Mouse (Mus musculus): ENCODE data around the gene Klk11. TPM values are rescaled to one million over a fixed set of nuclear protein-coding genes. Genes with fewer than 3 reads are reported as not detected.

Klk11 gene
- polyA plus RNA-seq, 1 experiment from 2014 or later = 0.96 TPM

DNA sequence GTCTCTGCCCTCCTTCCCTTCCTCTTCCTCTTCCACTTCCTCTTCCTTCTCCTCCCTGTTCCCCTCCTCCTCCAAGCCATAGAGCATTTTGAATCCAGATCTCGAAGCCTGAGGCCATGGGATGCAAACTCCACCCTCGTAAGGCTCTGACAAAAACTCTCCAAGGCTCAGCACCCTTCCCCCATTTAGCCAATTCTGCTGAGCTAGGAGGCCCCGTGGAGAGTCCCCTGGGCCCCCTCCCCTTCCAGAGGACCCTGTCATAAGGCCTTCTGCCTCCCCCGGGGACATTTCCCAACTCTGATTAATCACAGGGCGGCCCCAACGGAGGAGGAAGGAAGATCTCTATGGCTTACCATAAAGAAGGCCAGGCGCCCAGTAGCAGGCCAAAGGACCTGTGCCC lies 17.2 kb downstream of the Klk11 start, which contains the start of gene Klk9:
Klk9 (plus strand) TSS at position 301 of the 400 bp plus-strand sequence.
- DNase-seq (ENCODE audit: low spot score) = no peak

DNA sequence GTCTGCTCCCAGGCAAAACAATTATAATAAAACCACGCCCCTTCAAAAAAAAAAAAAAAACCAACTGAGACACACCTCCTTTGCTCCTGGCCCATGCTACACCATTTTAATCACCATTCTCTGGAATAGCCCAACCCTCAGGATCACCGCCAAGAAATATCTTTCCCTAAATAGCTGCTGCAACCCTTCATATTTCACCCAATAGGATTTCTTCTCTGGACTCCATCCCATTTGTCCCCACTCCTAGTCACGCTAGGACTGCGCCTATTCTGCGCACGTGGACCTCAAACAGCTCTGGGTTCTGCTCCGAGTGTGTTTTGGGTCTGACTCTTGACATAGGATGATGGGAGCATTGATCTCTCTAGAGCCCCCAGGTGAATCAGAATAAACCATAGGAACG lies 22.0 kb downstream of the Klk11 start:
- no peak for DNase-seq (ENCODE audit: low spot score)

GRCm38 (mm10) chr7:43797333-43797769 lies 22.9 kb downstream of the Klk11 start, which contains the start of gene Klk8:
Gene Klk8 (plus strand): TSS chr7:43797577.
- DNase-seq (ENCODE audit: low spot score) = peak; percentile 29

- peak; percentile 54 for DNase-seq (ENCODE audit: low spot score)
Measured at GRCm38 (mm10) chr7:43797844-43798462, 23.5 kb downstream of the Klk11 start.

- DNase-seq (ENCODE audit: low spot score) = no peak
Measured at GRCm38 (mm10) chr7:43799876-43800275, 25.5 kb downstream of the Klk11 start.

DNA sequence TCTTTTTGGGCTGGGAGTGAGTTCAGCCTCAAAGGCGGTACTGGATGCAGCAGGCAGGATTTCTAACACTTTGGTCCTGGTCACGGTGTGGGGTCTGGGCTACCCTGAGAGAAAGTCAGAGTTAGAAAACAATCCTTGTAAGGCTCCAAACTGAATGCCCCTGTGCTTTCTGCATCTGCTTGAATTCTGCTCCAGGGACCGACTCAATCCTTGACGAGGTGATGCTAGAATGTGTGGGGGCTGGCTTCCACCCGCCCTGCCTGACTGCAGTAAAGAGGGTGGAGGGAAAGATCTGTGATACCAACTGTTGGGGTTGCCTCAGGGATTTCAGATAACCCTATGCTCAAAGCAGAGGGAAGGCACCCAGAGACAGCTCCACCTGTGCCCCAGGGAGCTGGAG lies 36.6 kb downstream of the Klk11 start, which contains the start of gene Klk7:
Klk7 (plus strand) TSS at position 301 of the 400 bp plus-strand sequence.
- DNase-seq (ENCODE audit: low spot score) = no peak

GRCm38 (mm10) chr7:43815211-43815610 lies 40.8 kb downstream of the Klk11 start:
- DNase-seq (ENCODE audit: low spot score) = no peak

- DNase-seq (ENCODE audit: low spot score) = no peak
Measured at GRCm38 (mm10) chr7:43816746-43817145, 42.3 kb downstream of the Klk11 start.

GRCm38 (mm10) chr7:43821581-43821980 lies 47.2 kb downstream of the Klk11 start:
- no peak for DNase-seq (ENCODE audit: low spot score)

DNA sequence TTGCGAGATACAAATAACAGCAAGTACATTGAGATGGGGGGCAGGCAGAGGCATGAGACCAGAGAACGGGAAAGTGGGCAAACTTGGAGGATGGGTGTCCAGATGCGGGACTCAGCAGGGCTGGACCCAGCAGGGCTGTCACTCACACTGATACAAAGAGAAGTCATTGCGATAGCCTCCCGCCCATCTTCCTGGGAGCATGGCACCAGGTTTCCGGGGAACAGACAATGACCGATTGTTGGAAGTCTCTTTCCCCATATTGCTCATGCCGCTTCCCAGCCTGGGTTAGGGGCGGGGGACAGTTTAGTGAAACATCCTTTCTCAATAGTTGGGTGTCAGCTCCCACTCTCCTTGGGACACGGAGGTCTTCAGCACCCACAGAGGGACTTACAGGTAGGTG lies 49.8 kb downstream of the Klk11 start, which contains the start of gene Klk6:
Klk6 (plus strand) TSS at position 301 of the 400 bp plus-strand sequence.
- DNase-seq (ENCODE audit: low spot score) = no peak

- no peak for DNase-seq (ENCODE audit: low spot score)
Measured at GRCm38 (mm10) chr7:43826056-43826455, 51.7 kb downstream of the Klk11 start.

DNA sequence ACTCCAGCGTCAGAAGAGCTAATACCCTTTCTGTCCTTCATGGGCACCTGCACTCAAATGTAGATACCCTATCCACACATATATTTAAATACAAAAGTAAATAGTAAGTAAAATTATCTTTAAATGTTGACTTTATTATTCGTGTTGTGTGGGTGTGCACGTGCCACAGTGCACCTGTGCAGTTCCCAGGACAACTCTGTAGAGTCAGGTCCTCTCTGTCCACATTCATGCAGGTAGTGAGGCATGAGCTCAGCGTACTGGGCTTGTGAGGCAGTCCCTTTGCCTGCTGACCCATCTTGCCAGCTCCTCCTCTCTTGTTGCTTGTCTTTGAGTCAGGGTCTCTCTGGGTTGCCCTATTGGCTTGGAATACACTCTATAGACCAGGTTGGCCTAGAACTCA lies 53.3 kb downstream of the Klk11 start:
- no peak for DNase-seq (ENCODE audit: low spot score)

Other genes starting within 250 kb of the Klk11 start
- gene Cd33, start 230.2 kb upstream of the Klk11 start, polyA plus RNA-seq (2015; fragmentation: Nextera tagmentation; extraction: Ambion mirVana) = 1.4 TPM in 2 replicates
- 1.3 and 1.4 TPM in 2 replicates for gene Zfp658, start 212.3 kb upstream of the Klk11 start, polyA plus RNA-seq (2015; fragmentation: Nextera tagmentation; extraction: Ambion mirVana)
- 6.4 and 6.5 TPM in 2 replicates for gene Zfp719, start 195.0 kb upstream of the Klk11 start, polyA plus RNA-seq (2015; fragmentation: Nextera tagmentation; extraction: Ambion mirVana)
- 0.12 TPM in 1 of 2 replicates, not detected in the other for gene Zfp819, start 167.4 kb upstream of the Klk11 start, polyA plus RNA-seq (2015; fragmentation: Nextera tagmentation; extraction: Ambion mirVana)
- gene Ceacam18, start 139.9 kb upstream of the Klk11 start, polyA plus RNA-seq (2015; fragmentation: Nextera tagmentation; extraction: Ambion mirVana) = 0.29 and 0.71 TPM in 2 replicates
- gene Siglece, start 114.4 kb upstream of the Klk11 start, polyA plus RNA-seq (2015; fragmentation: Nextera tagmentation; extraction: Ambion mirVana) = 0.43 and 0.73 TPM in 2 replicates
- gene Ctu1, start 102.6 kb upstream of the Klk11 start, polyA plus RNA-seq (2015; fragmentation: Nextera tagmentation; extraction: Ambion mirVana) = 11.7 and 12.9 TPM in 2 replicates
- 0.17 and 0.18 TPM in 2 replicates for gene Klk14, start 84.2 kb upstream of the Klk11 start, polyA plus RNA-seq (2015; fragmentation: Nextera tagmentation; extraction: Ambion mirVana)
- gene Klk13, start 62.0 kb upstream of the Klk11 start, polyA plus RNA-seq (2015; fragmentation: Nextera tagmentation; extraction: Ambion mirVana) = 0.36 and 0.49 TPM in 2 replicates
- not detected in 2 replicates for gene Klk12, start 5.7 kb upstream of the Klk11 start, polyA plus RNA-seq (2015; fragmentation: Nextera tagmentation; extraction: Ambion mirVana)
- 0.55 and 0.63 TPM in 2 replicates for gene Klk10, start 6.4 kb downstream of the Klk11 start, polyA plus RNA-seq (2015; fragmentation: Nextera tagmentation; extraction: Ambion mirVana)
- gene Klk9, start 17.3 kb downstream of the Klk11 start, polyA plus RNA-seq (2015; fragmentation: Nextera tagmentation; extraction: Ambion mirVana) = 0.19 and 0.30 TPM in 2 replicates
- gene Klk8, start 23.0 kb downstream of the Klk11 start, polyA plus RNA-seq (2015; fragmentation: Nextera tagmentation; extraction: Ambion mirVana) = 37.9 and 44.9 TPM in 2 replicates
- 1.1 and 1.4 TPM in 2 replicates for gene Klk7, start 36.7 kb downstream of the Klk11 start, polyA plus RNA-seq (2015; fragmentation: Nextera tagmentation; extraction: Ambion mirVana)
- 0.92 and 1.7 TPM in 2 replicates for gene Klk6, start 49.9 kb downstream of the Klk11 start, polyA plus RNA-seq (2015; fragmentation: Nextera tagmentation; extraction: Ambion mirVana)
- 0.84 and 0.91 TPM in 2 replicates for gene Klk5, start 67.4 kb downstream of the Klk11 start, polyA plus RNA-seq (2015; fragmentation: Nextera tagmentation; extraction: Ambion mirVana)
- 0.65 and 1.4 TPM in 2 replicates for gene Klk4, start 106.6 kb downstream of the Klk11 start, polyA plus RNA-seq (2015; fragmentation: Nextera tagmentation; extraction: Ambion mirVana)
- not detected in 2 replicates for gene Klk15, start 159.1 kb downstream of the Klk11 start, polyA plus RNA-seq (2015; fragmentation: Nextera tagmentation; extraction: Ambion mirVana)
- gene Klk1b8, start 176.1 kb downstream of the Klk11 start, polyA plus RNA-seq (2015; fragmentation: Nextera tagmentation; extraction: Ambion mirVana) = 0.60 and 0.72 TPM in 2 replicates
- 0.38 and 0.42 TPM in 2 replicates for gene Klk1b1, start 192.1 kb downstream of the Klk11 start, polyA plus RNA-seq (2015; fragmentation: Nextera tagmentation; extraction: Ambion mirVana)
- 1.7 and 2.1 TPM in 2 replicates for gene Klk1b9, start 201.5 kb downstream of the Klk11 start, polyA plus RNA-seq (2015; fragmentation: Nextera tagmentation; extraction: Ambion mirVana)
- 1.0 and 1.1 TPM in 2 replicates for gene Klk1b11, start 221.3 kb downstream of the Klk11 start, polyA plus RNA-seq (2015; fragmentation: Nextera tagmentation; extraction: Ambion mirVana)
- 0.68 and 0.87 TPM in 2 replicates for gene Klk1b26, start 237.6 kb downstream of the Klk11 start, polyA plus RNA-seq (2015; fragmentation: Nextera tagmentation; extraction: Ambion mirVana)

Measured in thymus, postnatal 0 days (tissue).